Mouse (Mus musculus) spleen, adult 2 months (tissue): ENCODE measurements around the gene Teddm1b. TPM values are rescaled to one million over a fixed set of nuclear protein-coding genes. Genes with fewer than 3 reads are reported as not detected.

Experiments used
- DNase-seq, 2 experiments: peaks; one replicate each; pipeline versions ENCODE4 v3.0.0 to v3.0.0-alpha.2; 2012 to 2021; ENCODE audit warnings: low spot score in 2 of 2, low read depth in 1 of 2
- H3K27ac ChIP-seq: fragments of 200-500 bp; 2 replicates; pipeline ENCODE4 v1.5.1; 2012; ENCODE audit warnings: low read length, inconsistent platforms; ENCODE audit not compliant: insufficient read depth
- H3K27me3 ChIP-seq: fragments of 200-500 bp; 2 replicates; pipeline ENCODE4 v1.6.1; 2012; ENCODE audit warnings: mild to moderate bottlenecking, moderate library complexity, low read length, inconsistent platforms; ENCODE audit not compliant: control insufficient read depth, insufficient read depth
- H3K36me3 ChIP-seq: fragments of 200-500 bp; 2 replicates; pipeline ENCODE4 v1.6.1; 2012; ENCODE audit warnings: mild to moderate bottlenecking, low read length, inconsistent platforms; ENCODE audit not compliant: control insufficient read depth, insufficient read depth
- H3K4me1 ChIP-seq: fragments of 200-500 bp; 2 replicates; pipeline ENCODE4 v1.6.1; 2011; ENCODE audit warnings: inconsistent platforms; ENCODE audit not compliant: control insufficient read depth, insufficient read depth, insufficient read length
- H3K4me3 ChIP-seq: fragments of 200-500 bp; 2 replicates; pipeline ENCODE4 v1.5.1; 2011; ENCODE audit warnings: mild to moderate bottlenecking, inconsistent platforms; ENCODE audit not compliant: insufficient read depth, insufficient read length; ENCODE audit errors: extremely low read depth
- CTCF ChIP-seq: fragments of 200-500 bp; IDR thresholded peaks from 2 replicates; pipeline ENCODE4 v1.5.1; 2011; ENCODE audit warnings: mild to moderate bottlenecking, inconsistent platforms; ENCODE audit not compliant: insufficient read depth, insufficient read length, insufficient replicate concordance; ENCODE audit errors: extremely low read depth
- POLR2A ChIP-seq: fragments of 200-500 bp; IDR thresholded peaks from 2 replicates; pipeline ENCODE4 v1.6.1; 2011; ENCODE audit warnings: low read depth, low read length, inconsistent platforms
- WGBS: fragments of 180-500 bp; shearing (Covaris S2); methylation state at CpG from one replicate; pipeline ENCODE4 v1.1.7; 2018; 5-methylcytosine and 5-hydroxymethylcytosine counted together
- polyA plus RNA-seq: library from polyadenylated mRNA; depleted of rRNA; stranded (reverse); fragments of >200 nt; gene quantifications from 2 replicates; pipeline ENCODE4 v1.2.3, GENCODE M21; 2012; rRNA removed

The Teddm1b gene
- polyA plus RNA-seq, 1 experiment: not detected

- Histone ChIP-seq H3K27me3 (no peaks in the 10 kb centered on the region), H3K36me3 (peaks cover 19% of the 10 kb centered on the region), H3K27ac (no peak overlapping the region), H3K4me3 (no peak overlapping the region), H3K4me1 (peaks cover 2% of the 10 kb centered on the region; the same call in 1 of the 2 replicates)
- no peak for TF ChIP-seq POLR2A
- TF ChIP-seq CTCF: no peak
- 89% methylated on average over 6 of the region's 6 CpGs for WGBS
- no peak for DNase-seq
These were observed 37.2 kb downstream of the Teddm1b start for GRCm38 (mm10) chr1:153911276-153911795.

- H3K4me1 ChIP-seq: peaks cover 2% of the 10 kb centered on the region; the same call in 1 of the 2 replicates
- no peaks in the 10 kb centered on the region for H3K27me3 ChIP-seq
- WGBS: 84% methylated on average over 3 of the region's 3 CpGs
- H3K27ac ChIP-seq: no peak overlapping the region
- H3K4me3 ChIP-seq: no peak overlapping the region
- no peaks in the 10 kb centered on the region; the same call in 1 of the 2 replicates for H3K36me3 ChIP-seq
- TF ChIP-seq POLR2A (no peak), CTCF (no peak)
- no peak for DNase-seq
These were observed 39.7 kb downstream of the Teddm1b start for GRCm38 (mm10) chr1:153913869-153914268.

GRCm38 (mm10) chr1:153918521-153919206, 44.5 kb downstream of the Teddm1b start:
- peaks cover 2% of the 10 kb centered on the region; the same call in 1 of the 2 replicates for H3K4me1 ChIP-seq
- TF ChIP-seq CTCF (no peak), POLR2A (no peak)
- H3K36me3 ChIP-seq: no peaks in the 10 kb centered on the region
- no peak overlapping the region for H3K4me3 ChIP-seq
- 87% methylated on average over 3 of the region's 3 CpGs for WGBS
- no peaks in the 10 kb centered on the region for H3K27me3 ChIP-seq
- DNase-seq: no peak
- H3K27ac ChIP-seq: no peak overlapping the region

- H3K27ac ChIP-seq: no peak overlapping the region
- no peaks in the 10 kb centered on the region for H3K4me1 ChIP-seq
- TF ChIP-seq CTCF (no peak), POLR2A (no peak)
- no peak for DNase-seq
- H3K27me3 ChIP-seq: no peaks in the 10 kb centered on the region
- no peaks in the 10 kb centered on the region for H3K36me3 ChIP-seq
- no peak overlapping the region for H3K4me3 ChIP-seq
- WGBS: 89% methylated on average over 3 of the region's 3 CpGs
These were observed 47.5 kb downstream of the Teddm1b start for GRCm38 (mm10) chr1:153921642-153922041.

- no peak for DNase-seq
- Histone ChIP-seq H3K27ac (no peak overlapping the region), H3K4me3 (no peak overlapping the region), H3K27me3 (no peaks in the 10 kb centered on the region), H3K36me3 (no peaks in the 10 kb centered on the region), H3K4me1 (no peaks in the 10 kb centered on the region)
- 59% methylated on average over 5 of the region's 5 CpGs for WGBS
- TF ChIP-seq POLR2A (no peak), CTCF (no peak)
These were observed 48.5 kb downstream of the Teddm1b start for GRCm38 (mm10) chr1:153922571-153923021.

- H3K4me3 ChIP-seq: no peak overlapping the region
- H3K36me3 ChIP-seq: no peaks in the 10 kb centered on the region
- DNase-seq: no peak
- no peaks in the 10 kb centered on the region for H3K27me3 ChIP-seq
- H3K4me1 ChIP-seq: no peaks in the 10 kb centered on the region
- 51% methylated on average over 6 of the region's 6 CpGs for WGBS
- TF ChIP-seq POLR2A: no peak
- TF ChIP-seq CTCF: no peak
- no peak overlapping the region for H3K27ac ChIP-seq
These were observed 50.5 kb downstream of the Teddm1b start for GRCm38 (mm10) chr1:153924395-153925385.

Other genes with a start within 250 kb of the Teddm1b start
- 0.02 TPM in 2 replicates for gene Rgs8, start 221.3 kb upstream of the Teddm1b start, polyA plus RNA-seq
- 0.88 and 1.2 TPM in 2 replicates for gene Rgs16, start 134.0 kb upstream of the Teddm1b start, polyA plus RNA-seq
- 5.1 and 7.0 TPM in 2 replicates for gene Rnasel, start 124.9 kb upstream of the Teddm1b start, polyA plus RNA-seq
- gene Rgsl1, start 30.2 kb upstream of the Teddm1b start, polyA plus RNA-seq: not detected in 2 replicates
- gene Teddm1a, start 17.4 kb downstream of the Teddm1b start, polyA plus RNA-seq: not detected in 2 replicates
- 66.9 and 168 TPM in 2 replicates for gene Glul, start 25.6 kb downstream of the Teddm1b start, polyA plus RNA-seq
- 0.32 and 0.43 TPM in 2 replicates for gene Teddm2, start 25.9 kb downstream of the Teddm1b start, polyA plus RNA-seq